Mouse (Mus musculus) cerebellum, adult 9-10 months (tissue): ENCODE data around the gene Dpf3.

ENCODE experiments used
- DNase-seq: peaks from one replicate; pipeline ENCODE4 v3.0.0; 2022

Dpf3 gene

DNA sequence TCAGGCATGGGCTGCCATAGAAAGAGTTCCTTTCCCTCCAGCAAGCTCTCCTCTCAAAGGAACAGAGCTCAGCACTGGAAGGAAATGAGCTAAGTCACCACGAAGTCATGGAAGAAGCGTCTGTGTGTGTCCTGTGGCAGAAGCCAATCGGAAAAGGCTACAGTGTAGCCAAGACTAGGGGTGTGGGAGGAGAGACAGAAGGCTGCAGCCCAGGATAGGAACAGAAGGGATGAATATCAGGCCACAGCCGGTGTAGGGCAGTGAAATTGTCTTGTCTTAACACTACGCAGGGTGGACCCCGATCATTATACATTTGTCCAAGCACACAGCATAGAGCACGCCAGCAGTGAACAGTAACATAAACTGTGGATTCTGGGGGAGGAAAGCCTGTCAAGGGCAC lies 157.5 kb downstream of the Dpf3 start:
- no peak for DNase-seq

DNA sequence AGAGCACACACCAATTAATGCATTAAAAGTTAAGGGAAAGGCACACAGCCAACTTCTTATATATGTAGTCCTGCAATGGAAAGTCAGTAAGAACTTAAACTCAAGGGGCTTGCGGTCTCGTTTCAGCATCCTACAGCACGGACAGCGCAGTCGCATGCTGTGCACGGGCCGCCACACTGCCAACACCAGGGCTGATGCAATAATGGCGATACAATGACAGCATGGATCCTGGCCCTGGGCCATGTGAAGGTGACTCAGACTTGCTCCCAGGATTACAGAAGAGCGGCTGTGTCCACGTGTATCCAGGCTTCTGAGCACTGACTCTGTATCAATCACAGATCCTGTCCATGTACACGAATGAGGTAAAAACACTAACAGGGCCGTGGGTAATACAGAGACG lies 158.6 kb downstream of the Dpf3 start:
- peak; percentile 78 for DNase-seq

DNA sequence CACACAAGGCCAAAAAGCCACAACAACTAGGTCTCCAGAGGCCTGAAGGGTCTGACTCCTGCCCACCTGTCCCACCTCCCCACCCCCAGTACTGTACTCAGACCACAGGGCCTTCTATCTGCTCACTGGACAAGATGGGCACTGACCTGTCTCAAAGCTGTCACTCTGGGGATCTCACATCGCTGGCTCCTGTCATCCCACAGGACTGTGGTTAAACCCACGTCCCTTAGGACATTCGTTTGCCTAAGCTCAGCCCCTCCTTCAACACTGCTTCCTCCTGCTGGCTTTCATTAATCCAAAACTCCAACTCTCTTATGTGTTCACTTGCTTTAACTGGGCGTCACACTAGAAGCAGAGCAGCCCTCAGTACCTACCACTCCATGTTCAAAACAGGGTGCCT lies 159.0 kb downstream of the Dpf3 start:
- DNase-seq: no peak

DNA sequence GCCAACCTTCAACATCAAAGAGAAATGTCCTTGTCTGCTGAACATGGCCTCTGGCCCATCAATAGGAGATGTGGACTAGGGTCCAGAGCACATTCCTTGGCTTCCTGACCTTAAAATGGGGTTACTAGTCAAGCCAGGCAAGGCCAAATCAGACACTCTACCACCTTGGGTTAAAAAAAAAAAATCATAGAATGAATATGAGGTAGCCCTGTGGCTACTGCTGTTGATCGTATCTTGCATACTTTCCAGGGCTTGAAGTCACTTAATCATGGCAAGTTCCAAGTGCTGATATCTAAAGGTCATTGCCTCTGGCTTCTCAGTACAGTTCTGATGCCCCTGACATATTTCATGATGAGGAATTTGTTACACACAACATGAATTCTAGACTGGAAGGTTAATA lies 160.1 kb downstream of the Dpf3 start:
- no peak for DNase-seq

DNA sequence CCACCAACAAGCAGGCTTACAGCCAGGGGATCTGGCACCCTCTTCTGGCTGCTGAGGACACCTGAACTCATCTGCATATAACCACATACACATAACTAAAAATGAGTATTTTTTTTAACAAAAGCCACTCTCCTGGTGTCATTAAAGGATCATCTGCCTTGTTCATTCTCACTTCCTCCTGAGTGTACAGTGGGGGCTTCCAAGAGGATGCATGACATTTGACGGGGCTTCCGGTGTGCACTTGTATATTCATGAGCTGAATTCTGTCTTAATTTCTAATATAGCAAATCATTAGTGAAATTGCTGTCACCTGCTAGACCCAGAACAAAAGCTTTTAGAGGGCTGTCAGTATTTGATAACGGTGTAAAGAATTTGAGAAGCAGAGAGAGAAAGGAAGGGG lies 166.8 kb downstream of the Dpf3 start:
- DNase-seq: no peak

DNA sequence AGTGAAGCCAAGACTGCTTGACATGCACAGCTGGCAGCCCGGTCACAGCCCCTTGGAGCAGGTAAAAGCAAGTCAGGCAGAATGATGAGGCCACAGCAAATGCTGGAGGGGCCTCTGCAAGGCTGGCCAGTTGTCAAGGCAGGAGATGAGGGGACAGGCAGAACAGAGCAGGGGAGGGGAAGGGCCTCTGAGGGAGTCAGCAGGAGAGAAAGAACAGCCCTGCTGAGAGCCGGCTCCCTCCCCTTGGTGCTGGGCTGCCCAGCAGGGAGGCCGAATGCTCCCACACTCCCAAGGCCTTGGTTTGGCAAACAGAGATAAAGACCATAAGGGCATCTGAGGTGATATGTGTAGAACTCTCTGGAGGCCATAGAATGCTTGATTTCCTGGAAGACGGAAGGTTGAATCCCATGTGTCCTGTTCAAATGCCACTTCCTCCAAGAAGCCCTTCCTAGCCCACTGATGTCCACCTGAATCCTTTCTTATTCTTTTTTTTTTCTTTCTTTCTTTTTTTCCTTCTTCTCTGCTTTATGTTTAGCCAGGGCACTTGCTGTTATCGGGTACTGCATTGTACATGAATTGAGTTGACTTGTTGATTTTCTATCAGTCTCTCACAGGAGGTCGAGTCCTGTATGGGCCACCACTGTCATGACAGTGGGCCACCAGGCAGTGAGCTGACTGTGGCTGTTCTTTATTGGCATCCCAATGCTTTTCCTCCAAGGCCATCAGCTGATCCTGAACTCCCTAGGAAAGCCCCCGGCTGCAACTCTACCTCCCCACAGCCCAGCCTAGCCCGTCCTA lies 169.7 kb downstream of the Dpf3 start:
- no peak for DNase-seq

DNA sequence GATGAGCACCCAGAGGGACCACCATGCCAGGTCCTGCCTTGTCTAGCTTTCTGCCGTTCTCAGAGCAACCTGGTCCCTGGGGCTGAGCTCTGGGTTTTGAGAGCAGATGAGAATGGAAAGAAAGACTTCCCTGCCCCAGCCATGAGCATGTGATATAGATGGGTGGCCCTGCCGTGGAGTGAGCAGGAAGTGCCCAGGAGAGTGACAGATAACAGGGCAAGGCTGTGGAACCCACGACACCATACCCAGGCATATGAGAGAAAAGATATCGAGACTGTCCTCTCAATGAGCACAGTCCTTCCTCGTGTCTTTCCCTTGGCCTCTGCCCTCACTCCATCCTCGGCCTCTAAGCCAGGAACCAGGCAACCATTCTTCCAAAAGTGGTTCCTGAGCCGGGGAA lies 172.8 kb downstream of the Dpf3 start:
- no peak for DNase-seq

DNA sequence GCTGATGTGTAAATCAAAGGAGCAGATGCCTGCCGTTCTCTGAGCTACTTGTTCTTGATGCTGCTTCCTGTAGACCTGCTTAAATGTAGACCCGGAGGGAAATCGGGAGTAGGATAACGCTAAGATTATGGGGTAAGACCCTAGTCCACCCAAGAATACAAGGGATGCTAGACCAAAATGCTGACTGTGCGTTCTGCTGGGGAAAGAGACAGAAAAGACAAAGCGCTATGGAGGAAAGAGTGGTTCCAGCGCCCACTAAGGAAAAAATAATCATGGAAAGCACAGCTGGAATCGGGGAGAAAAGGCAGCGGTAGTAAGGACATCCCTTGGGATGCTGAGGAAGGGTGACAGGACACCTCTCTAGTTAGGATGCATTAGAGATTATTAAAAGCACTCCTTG lies 174.7 kb downstream of the Dpf3 start:
- no peak for DNase-seq

DNA sequence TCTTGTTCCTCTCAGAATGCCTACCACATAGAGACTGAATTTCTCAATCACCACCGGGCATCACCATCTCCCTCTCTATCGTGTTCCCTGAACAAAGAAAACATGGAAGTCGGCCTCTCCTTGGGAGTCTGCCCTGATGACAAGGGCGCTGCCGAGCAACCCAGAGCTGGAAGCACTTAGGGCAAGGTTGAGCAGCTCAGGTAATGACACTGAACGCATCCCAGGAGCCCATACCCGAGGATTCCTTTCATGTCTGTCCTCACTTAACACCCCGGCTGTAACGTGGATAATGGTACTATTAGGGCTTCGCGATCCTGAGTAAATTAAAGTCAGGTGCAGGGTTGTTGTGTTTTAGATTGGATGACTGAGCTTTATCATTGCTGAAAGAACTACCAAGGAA lies 176.9 kb downstream of the Dpf3 start:
- no peak for DNase-seq

DNA sequence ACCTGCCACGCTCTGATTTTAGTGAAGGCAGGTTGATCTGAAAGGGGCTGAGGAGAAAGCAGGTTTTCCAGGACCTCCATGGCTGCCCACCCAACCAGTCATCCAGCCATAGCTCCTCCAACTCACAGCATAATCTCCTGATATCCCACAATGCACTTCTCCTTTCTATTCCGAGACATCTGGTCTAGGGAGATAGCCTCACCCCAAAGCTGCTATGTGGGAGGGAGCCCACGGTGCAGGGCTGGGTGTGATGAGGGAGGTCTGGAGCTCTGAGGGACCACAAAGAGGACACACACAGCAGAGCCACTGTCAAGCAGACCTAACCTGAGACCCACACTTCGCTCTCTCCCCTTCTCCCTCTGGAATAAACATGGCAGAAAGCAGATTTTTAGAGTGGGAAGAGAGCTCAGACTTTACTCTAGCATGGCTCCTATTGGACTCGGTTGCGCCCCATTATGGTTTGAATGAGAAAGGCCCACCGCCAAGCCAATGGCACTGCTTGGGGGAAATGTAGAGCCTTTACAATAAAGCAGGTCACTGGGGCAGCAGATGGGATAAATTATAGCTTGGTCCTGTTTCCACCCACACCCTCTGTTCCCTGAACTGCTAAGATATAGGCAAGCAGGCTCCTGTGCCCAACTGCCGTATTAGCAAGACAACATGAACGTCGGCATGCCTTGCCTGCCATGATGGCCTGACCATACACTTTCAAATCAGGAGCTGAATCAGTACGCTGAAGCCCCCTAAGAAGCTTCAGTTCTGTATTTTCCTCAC lies 178.3 kb downstream of the Dpf3 start:
- DNase-seq: no peak

DNA sequence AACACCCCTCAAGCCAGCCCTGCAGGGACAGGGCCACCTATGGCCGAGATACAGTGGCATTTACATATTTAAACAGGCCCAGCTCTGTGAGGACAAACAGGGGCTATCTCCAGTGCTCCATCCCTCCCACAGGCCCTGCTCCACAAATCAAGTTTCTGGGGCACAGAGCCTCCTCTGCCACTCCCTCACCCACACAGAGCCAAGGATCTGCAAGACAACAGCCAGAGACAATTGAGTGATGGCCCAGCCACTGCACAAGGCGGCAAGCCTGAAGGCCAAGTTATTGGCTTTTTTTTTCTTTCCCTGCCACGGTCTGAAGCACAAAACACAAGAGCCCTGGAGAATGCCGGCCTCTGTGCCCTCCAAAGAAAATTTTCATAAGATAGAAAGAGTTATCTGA lies 178.9 kb downstream of the Dpf3 start:
- DNase-seq: no peak

DNA sequence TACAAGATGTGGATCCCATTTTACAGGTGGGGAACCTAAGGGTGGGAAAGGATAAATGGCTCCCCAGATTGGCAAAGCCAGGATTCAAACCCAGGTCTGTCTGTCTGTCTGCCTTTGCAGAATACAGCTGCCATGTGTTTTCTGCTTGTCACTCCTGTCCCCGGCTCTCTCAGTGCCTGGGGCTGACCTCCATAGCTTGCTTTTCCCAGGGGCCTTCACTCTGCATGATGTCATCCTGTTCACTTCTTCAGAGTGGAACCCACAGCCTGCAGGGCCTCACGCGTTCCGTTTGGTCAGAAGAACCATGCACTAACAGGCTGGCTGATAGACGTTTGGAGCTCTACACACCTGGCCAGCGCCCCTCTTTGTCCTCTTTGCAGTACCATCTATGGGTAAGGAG lies 184.3 kb downstream of the Dpf3 start:
- peak; percentile 62 for DNase-seq

DNA sequence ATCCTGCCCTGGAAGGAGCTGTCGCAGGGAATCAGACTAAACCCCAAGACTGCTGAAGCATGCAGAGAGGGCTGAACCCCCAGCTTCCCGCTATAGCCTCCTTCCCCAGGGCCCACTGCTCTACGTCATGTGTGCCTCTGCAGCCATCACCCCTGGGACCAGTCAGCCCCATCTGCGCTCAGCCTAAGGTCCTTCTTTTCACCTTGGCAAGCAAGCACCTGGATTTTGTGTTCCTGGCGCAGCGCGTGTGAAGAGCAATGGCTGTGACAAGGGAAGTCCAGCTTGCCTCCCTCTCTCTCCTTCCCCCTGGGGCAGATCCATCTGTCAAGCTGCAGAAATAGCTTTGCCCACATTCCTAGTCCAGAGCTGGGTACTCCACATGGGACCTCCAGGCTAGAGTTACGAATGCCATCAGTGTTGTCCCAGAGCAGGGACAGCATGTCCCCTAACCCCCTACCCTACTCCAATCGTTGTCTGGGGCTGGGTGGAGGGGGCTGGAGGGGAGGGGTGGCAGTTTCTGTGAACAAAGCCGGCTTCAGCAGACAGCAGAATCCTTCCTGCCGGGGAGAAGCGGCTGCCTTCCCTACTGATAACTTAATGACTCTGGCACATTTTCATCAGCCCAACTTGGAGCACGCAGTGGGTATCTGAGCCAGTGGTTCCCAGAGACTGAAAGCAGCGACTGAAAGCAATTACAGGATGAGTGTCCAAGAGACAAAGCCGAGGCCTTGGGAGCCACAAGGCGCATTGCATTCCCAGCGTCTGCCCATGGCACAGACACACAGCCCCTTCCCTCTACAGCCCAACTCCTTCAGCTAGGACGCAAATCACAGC lies 185.0 kb downstream of the Dpf3 start:
- DNase-seq: peak; percentile 97

DNA sequence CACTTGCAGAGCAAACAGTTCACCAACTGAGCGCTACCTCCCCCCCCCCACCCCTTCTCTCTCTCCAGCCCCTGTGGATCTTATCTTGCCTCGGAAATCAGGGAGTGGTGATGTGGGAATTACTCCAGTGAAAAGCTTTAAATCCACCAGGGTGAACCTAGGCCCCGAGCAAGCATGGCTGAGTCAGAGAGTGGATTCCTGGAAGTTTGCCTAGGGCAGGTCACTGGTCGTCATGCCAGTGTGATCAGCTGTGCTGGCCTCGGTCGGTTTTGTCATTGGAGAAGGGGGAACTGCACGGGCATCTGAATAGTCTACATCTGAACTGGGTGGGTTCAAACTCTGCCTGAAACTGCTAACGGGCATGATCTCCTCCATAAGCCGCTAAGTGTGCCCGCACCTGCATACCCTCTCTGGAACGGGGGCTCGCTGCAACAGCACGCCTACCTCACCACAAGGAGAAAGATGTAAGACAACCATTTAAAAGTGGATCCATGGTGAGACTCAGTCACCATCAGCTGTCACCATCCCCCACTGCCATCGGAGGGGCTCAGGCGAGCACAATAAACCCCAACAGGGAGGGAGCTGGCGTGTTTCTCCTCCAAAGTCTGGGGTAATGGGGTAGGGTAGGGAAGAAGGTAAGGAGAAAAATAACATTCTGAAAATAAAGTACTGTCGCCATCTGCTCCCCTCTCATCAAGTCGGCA lies 185.7 kb downstream of the Dpf3 start:
- peak; percentile 73 for DNase-seq

DNA sequence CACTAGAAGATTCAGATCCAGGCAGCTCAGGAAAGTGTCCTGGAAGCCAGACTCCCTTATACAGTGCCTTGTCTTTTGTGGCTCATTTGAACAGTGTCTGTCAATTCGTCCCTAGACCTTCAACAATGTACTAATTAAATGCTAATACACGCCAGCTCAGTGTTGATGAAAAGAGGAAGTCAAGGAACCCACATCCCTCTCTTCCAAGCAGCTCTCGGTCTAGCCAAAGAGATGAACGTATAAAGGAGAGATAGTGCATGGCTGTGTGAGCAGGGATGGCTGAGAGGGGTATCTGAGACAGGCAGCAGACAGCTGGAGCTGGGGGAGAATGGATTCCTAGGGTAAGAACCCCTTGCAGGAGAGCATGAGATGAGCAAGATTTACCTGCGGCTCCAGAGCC lies 189.2 kb downstream of the Dpf3 start:
- no peak for DNase-seq

DNA sequence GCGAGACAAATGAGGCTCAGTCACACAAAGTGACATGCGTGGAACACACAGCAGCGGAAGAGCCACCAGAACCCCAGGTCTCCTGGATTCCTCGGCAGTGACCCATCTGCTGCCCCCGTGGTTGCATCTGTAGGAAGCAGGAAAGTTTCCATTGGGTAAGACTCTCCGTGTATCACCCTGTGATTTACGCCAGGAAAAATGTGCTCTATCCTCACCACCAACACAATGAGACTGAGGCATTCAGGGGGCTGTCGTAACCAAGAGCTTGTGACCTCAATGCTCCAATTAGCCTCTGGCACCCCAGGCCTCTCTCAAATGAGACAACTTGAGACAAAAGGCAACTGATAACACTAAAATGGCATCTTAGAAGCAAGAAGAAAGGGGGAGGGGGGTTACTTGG lies 192.5 kb downstream of the Dpf3 start:
- no peak for DNase-seq

DNA sequence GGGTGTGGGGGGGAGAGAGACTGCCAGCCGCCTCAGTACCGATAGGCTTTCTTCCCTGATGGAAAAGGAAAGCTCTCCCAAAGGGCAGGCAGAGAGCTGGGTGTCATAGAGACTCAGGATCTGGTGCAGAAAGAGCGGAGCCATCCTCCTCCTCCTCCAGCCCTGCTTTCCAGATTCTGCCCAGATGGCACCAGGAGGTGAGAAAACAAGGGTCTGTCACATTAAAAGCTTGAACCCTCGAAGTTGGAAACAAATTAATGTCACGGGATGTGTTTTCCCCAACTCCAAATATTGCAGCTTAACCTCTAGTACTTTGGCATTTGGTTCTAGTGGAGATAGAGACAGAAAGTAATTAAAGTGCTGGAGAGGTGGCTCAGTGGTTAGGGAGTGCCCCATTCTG lies 195.6 kb downstream of the Dpf3 start:
- DNase-seq: no peak

DNA sequence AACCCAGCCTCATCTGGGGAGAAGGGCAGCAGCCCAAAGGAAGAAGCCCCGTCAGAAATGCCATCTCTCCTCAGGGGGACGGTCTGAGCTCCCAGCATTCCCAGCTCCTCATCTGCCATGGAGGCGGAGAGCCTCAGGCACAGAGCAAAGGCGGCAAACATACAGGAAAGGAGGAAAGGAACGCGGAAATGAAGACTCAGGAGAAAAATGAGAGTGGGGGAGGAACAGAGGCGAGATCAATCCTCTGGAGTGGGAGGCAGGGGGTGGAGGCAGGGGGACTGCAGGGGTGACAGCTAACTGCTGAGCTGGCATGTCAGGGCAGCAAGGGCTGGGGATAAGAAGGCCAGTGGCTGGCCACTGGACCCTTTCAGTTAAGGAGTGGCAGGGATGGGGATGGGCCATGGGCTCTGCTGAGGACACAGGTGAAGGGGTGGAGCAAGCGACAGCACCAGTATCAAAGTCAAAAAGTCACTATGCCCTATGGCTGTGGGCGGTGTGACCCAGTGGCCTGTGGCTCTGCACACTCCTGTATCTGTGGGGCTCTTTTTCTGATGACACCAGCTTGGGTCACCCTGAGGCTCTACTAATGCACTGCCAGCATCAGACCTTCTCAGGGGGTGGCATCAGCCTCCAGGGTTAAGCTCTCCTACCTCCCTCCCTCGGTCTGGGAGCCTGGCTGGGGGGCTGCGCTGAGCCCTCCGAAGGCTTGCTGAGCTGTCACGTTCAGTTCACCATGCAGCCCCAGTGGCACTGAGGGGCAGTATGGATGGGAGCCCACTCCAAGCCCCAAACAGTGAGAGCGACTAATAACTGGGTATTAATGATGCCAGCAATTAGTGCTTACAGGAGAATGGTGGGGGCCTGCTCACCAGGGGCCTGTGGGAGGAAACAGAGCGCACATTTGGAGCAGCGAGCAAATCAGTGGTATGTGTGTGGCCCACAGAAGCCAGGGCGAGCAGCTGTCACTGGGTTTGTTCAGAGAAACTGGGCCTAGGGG lies 200.7 kb downstream of the Dpf3 start:
- DNase-seq: no peak

DNA sequence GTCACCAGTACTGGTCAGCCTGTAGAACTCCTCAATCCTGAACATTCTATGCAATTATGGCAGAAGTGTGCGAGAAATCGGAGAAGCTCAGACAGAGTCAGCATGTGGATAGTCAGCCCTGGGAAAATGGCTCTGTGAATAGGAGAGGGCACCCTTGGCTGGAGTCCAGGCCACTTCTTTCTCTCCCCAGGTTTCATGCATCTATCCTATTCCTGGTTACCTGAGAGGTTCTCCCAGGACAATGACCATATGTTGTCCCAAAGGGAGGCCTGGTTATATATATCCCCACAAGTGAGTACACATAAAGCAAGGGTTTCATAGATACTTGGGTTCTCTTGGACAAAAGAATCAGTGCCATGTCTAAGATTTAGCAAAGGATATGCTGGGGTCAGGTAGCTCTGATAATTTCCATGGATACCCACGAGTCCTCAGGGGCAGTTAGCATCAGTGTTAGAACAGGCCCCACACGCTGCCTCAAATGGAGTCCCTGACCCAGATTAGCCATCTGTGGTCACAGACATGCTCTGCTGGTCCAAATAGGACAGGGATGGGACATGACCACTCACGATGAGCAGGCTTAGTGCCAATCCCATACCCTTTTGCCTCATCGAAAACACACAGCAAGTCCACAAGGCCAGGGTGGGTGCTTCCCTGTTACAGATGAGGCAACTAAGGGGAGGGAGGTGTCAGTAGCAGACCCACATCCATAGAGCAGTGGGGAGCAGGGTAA lies 203.8 kb downstream of the Dpf3 start:
- peak; percentile 85 for DNase-seq

DNA sequence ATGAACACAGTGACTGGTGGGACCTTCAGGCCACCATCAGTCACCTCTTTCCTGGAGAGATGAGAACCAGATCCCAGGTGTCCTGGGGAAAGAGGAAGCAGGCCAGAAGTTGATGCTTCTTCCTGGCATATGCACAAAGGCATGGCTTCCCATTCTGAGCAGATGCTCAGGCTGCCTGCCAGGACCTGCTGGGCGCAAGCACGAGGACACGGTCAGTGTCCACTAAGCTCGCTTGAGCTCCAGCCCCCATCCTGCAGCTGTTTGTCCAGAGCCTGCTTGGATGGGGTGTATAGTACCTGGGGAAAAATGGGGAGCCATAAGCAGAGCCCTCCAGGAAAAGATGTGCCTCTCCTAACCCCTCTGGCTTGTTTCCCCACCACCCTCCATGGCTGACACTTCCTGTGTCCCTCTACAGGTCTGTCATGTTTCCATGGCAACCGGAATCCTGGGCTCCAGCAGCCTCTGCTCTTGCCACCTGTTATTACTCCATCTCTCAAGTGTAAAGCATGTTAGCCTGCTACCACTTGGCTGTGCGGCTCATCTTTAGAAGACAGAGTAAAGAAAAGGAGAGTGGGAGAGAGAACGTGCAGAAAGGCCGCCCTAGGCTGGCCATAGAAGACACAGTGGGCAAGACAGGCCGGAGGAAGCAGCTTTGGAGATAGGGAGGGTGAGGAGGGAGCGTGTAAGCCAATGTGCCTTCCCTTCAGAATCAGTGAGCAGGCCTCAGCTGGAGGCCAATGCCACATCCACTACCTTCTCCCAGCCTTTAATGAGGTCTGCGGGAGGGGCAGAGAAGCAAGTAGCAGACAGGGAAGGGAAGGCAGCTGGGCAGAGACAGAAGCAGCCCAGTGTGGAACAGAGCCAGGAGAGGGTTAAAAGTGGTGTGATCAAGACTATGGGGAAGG lies 209.7 kb downstream of the Dpf3 start:
- peak; percentile 91 for DNase-seq
